Mouse (Mus musculus) lung, postnatal 0 days (tissue): ENCODE data around the gene Lenep.

Source experiments
- CTCF ChIP-seq: IDR thresholded peaks from 2 replicates; pipeline ENCODE4 v1.5.1; 2016; ENCODE audit warnings: antibody characterized with exemption, mild to moderate bottlenecking
- EP300 ChIP-seq: IDR thresholded peaks from 2 replicates; pipeline ENCODE4 v1.6.1; 2016; ENCODE audit warnings: antibody characterized with exemption, mild to moderate bottlenecking, control low read depth

DNA sequence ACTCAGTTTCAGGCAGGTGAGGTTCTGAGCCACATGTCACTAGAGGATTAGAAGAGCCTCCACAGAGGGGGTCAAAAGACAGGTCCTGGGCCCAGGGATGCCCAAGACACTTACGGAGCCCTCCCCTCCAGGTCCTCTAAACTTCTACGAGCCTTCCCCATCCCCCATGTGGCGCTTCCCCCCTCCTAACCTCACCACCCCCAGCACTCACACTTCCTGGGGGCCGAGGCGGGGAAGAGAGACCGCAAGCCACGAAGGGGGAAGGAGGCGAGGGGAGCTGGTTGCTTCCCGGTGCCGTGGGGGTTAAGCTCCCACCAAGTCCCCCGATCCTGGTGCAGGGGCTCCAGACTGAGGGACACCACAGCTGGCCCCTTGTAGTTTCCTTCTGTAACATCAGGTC is 17.1 kb downstream of the Lenep start:
- TF ChIP-seq CTCF: no peak
- TF ChIP-seq EP300: no peak
